Mouse (Mus musculus): ENCODE measurements around the gene Gm45521.

GRCm38 (mm10) chr14:7975177-7975576 lies 18.1 kb downstream of the Gm45521 start:
- TF ChIP-seq CTCF (IDR thresholded peaks at IDR 0.05; ENCODE audit: low read depth) (no peak), EP300 (IDR thresholded peaks at IDR 0.05; ENCODE audit: low read depth) (no peak)

All from liver, postnatal 0 days (tissue).